Comparison of ENCODE assay signal across 16 mouse cellular contexts in the genomic region with DNA sequence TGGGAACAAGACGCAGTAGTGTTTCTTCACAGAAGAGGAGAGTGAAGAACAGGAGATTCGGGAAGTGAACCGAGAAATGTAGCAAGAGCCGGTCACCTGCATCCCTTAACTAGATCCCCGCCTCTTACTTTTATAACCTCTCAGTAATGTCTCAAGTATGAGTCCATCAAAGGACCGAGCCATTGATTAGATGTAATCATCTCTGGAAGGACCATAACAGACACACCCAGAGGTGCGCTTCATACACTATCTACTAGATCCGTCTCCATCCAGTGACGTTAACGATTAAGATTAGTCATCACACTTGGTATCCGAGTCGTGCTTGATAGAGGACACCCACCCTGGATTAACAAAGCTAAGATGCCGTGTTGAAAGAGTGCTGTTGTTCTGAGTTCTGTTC.
"Had no signal": no experiment of that assay in that cellular context is flagged by ENCODE, and none has a peak within 500 bp of the region (broad histone marks: within the 10 kb centered on the region; RNA-seq: fewer than 3 reads in every experiment).

No protein-coding gene starts in this region.

- H3K27ac ChIP-seq: neural tube, embryonic 12.5 days; neural tube, embryonic 13.5 days; neural tube, embryonic 15.5 days; stomach, embryonic 15.5 days; stomach, postnatal 0 days had no signal

- DNase-seq: retina, postnatal 1 day; right cerebral cortex, adult 18-20 months; right cerebral cortex, postnatal 25 days; right cerebral cortex, postnatal 4 days; spleen, adult 18-20 months; thymus, adult 18-20 months; thymus, adult 2 months; thymus, postnatal 14 days; thymus, postnatal 25 days; thymus, postnatal 36 days; thymus, postnatal 4 days had no signal

- H3K4me2 ChIP-seq: neural tube, embryonic 12.5 days; neural tube, embryonic 13.5 days; neural tube, embryonic 15.5 days; stomach, embryonic 15.5 days had no signal

- H3K9ac ChIP-seq: neural tube, embryonic 12.5 days; neural tube, embryonic 13.5 days; neural tube, embryonic 15.5 days; stomach, embryonic 15.5 days had no signal

- H3K9me3 ChIP-seq: neural tube, embryonic 12.5 days; neural tube, embryonic 13.5 days; neural tube, embryonic 15.5 days; stomach, embryonic 15.5 days had no signal

- H3K36me3 ChIP-seq: neural tube, embryonic 12.5 days; neural tube, embryonic 13.5 days; neural tube, embryonic 15.5 days; stomach, embryonic 15.5 days had no signal

- H3K4me3 ChIP-seq: neural tube, embryonic 12.5 days; neural tube, embryonic 13.5 days; neural tube, embryonic 15.5 days; stomach, embryonic 15.5 days had no signal

- H3K4me1 ChIP-seq: stomach, embryonic 15.5 days had no signal

- H3K27me3 ChIP-seq: neural tube, embryonic 12.5 days; neural tube, embryonic 13.5 days; neural tube, embryonic 15.5 days; stomach, embryonic 15.5 days had no signal
